Mouse (Mus musculus): Measurements from ENCODE around the gene Arhgap24. TPM values are rescaled to one million over a fixed set of nuclear protein-coding genes. Genes with fewer than 3 reads are reported as not detected.
A peak's percentile ranks its signal among the peaks of the same experiment; 100 is the strongest.

Arhgap24 gene
- polyA plus RNA-seq, 1 experiment from 2014 or later, result 3.6 TPM

DNA sequence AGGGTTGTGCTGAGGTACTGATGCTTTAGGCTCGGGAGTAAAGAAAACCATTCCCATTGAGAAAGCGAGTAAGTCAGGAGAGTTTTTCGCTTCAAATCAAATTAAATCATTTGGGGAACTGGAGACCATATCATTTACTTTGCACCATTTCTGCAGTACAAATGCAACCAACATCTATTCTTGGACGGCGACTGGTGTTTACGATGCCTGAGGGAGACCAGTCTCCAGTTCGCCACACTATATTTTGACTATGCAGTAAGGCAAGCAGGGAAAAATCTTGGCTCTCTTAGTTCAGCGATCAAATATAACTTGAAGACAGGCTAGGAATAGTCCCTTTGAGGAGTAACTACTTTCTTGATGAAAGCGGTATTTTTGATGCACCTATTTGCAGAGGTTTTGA lies 11.0 kb downstream of the Arhgap24 start:
- ATAC-seq (ENCODE audit: low read depth), result no peak

DNA sequence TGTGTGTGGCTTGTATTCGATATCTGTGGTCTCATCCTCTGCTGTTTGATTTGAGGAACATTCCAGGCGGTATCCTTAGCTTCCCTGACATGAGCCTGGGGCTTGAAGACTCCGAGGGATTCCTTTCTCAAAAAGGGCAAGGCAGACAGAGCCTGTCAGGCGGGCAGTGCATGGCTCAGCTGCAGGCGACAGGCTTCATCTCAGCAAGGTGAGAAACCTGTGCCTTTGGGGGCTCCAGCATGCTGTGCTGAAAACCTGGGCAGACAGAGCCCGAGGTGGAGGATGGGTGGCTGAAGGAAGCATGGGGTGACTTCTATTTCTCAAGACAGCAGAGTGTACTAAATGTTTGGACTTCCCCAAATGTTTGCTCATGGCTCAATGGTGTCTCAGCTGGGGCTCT lies 13.6 kb downstream of the Arhgap24 start:
- Histone ChIP-seq H3K27me3 (ENCODE audit: control insufficient read depth, insufficient read depth, low read depth, low read length) (no peaks in the 10 kb centered on the region), H3K9ac (ENCODE audit: low read depth, low read length) (no peak overlapping the region), H3K36me3 (ENCODE audit: control insufficient read depth, insufficient read depth) (no peaks in the 10 kb centered on the region), H3K27ac (ENCODE audit: low read length) (no peak overlapping the region), H3K4me3 (ENCODE audit: low read depth, low read length) (no peak overlapping the region), H3K4me2 (ENCODE audit: low read depth, low read length) (no peak overlapping the region), H3K4me1 (ENCODE audit: control insufficient read depth, low read depth, low read length) (no peaks in the 10 kb centered on the region; the same call in 1 of the 2 replicates), H3K9me3 (replicated peaks; ENCODE audit: control insufficient read depth, low read length) (no peaks in the 10 kb centered on the region)
- no peak for ATAC-seq (ENCODE audit: low read depth)
- WGBS (ENCODE audit: insufficient replicate concordance), result 40% methylated on average over 6 of the region's 6 CpGs

More for the DNA sequence above, 11.0 kb downstream of the Arhgap24 start:
- H3K4me1 ChIP-seq (ENCODE audit: control insufficient read depth, low read depth, low read length), result no peaks in the 10 kb centered on the region
- no peaks in the 10 kb centered on the region for H3K27me3 ChIP-seq (ENCODE audit: control insufficient read depth, insufficient read depth, low read depth, low read length)
- H3K9me3 ChIP-seq (replicated peaks; ENCODE audit: control insufficient read depth, low read length), result no peaks in the 10 kb centered on the region
- no peaks in the 10 kb centered on the region for H3K36me3 ChIP-seq (ENCODE audit: control insufficient read depth, insufficient read depth)
- H3K9ac ChIP-seq (ENCODE audit: low read depth, low read length), result no peak overlapping the region
- 67% methylated on average over 9 of the region's 9 CpGs for WGBS (ENCODE audit: insufficient replicate concordance)
- no peak overlapping the region for H3K4me3 ChIP-seq (ENCODE audit: low read depth, low read length)
- H3K27ac ChIP-seq (ENCODE audit: low read length), result no peak overlapping the region
- H3K4me2 ChIP-seq (ENCODE audit: low read depth, low read length), result no peak overlapping the region

GRCm38 (mm10) chr5:102497205-102497604 lies 16.0 kb downstream of the Arhgap24 start:
- ATAC-seq (ENCODE audit: low read depth), result no peak
- H3K4me2 ChIP-seq (ENCODE audit: low read depth, low read length), result no peak overlapping the region
- no peak overlapping the region for H3K9ac ChIP-seq (ENCODE audit: low read depth, low read length)
- H3K9me3 ChIP-seq (replicated peaks; ENCODE audit: control insufficient read depth, low read length), result no peaks in the 10 kb centered on the region
- no peak overlapping the region for H3K27ac ChIP-seq (ENCODE audit: low read length)
- H3K4me3 ChIP-seq (ENCODE audit: low read depth, low read length), result no peak overlapping the region
- H3K36me3 ChIP-seq (ENCODE audit: control insufficient read depth, insufficient read depth), result no peaks in the 10 kb centered on the region
- no peaks in the 10 kb centered on the region for H3K27me3 ChIP-seq (ENCODE audit: control insufficient read depth, insufficient read depth, low read depth, low read length)
- 27% methylated on average over 3 of the region's 3 CpGs for WGBS (ENCODE audit: insufficient replicate concordance)
- no peaks in the 10 kb centered on the region; the same call in 1 of the 2 replicates for H3K4me1 ChIP-seq (ENCODE audit: control insufficient read depth, low read depth, low read length)

DNA sequence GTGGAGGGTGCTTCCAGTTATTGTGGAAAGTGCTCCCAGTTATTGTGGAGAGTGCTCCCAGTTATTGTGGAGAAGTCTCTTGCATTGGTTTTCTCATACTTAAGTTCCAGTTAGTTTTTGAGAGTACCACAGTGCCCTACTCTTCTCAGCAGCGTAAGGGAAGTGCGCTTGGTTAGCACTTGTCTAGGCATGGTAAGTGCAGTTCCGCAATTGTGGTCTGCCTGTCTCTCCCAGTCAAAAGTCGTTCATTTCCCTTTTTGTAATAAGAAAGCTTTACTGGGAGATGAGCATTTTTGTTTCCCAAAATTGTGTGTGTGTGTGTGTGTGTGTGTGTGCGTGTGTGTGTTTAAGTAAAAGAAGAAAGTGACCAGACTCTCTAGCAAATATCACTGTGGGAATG lies 17.6 kb downstream of the Arhgap24 start:
- H3K4me1 ChIP-seq (ENCODE audit: control insufficient read depth, low read depth, low read length), result no peaks in the 10 kb centered on the region; the same call in 1 of the 2 replicates
- H3K27ac ChIP-seq (ENCODE audit: low read length), result no peak overlapping the region
- H3K9ac ChIP-seq (ENCODE audit: low read depth, low read length), result no peak overlapping the region
- no peaks in the 10 kb centered on the region for H3K27me3 ChIP-seq (ENCODE audit: control insufficient read depth, insufficient read depth, low read depth, low read length)
- no peaks in the 10 kb centered on the region for H3K9me3 ChIP-seq (replicated peaks; ENCODE audit: control insufficient read depth, low read length)
- 29% methylated on average over 5 of the region's 5 CpGs for WGBS (ENCODE audit: insufficient replicate concordance)
- no peak; the same call in 1 of the 2 replicates for ATAC-seq (ENCODE audit: low read depth)
- H3K36me3 ChIP-seq (ENCODE audit: control insufficient read depth, insufficient read depth), result no peaks in the 10 kb centered on the region
- H3K4me3 ChIP-seq (ENCODE audit: low read depth, low read length), result no peak overlapping the region
- no peak overlapping the region for H3K4me2 ChIP-seq (ENCODE audit: low read depth, low read length)

GRCm38 (mm10) chr5:102502333-102502732 lies 21.1 kb downstream of the Arhgap24 start:
- no peak overlapping the region for H3K9ac ChIP-seq (ENCODE audit: low read depth, low read length)
- no peak overlapping the region for H3K4me3 ChIP-seq (ENCODE audit: low read depth, low read length)
- no peaks in the 10 kb centered on the region; the same call in 1 of the 2 replicates for H3K4me1 ChIP-seq (ENCODE audit: control insufficient read depth, low read depth, low read length)
- H3K9me3 ChIP-seq (replicated peaks; ENCODE audit: control insufficient read depth, low read length), result no peaks in the 10 kb centered on the region
- no peak overlapping the region for H3K4me2 ChIP-seq (ENCODE audit: low read depth, low read length)
- H3K36me3 ChIP-seq (ENCODE audit: control insufficient read depth, insufficient read depth), result no peaks in the 10 kb centered on the region
- no peak overlapping the region for H3K27ac ChIP-seq (ENCODE audit: low read length)
- H3K27me3 ChIP-seq (ENCODE audit: control insufficient read depth, insufficient read depth, low read depth, low read length), result no peaks in the 10 kb centered on the region
- WGBS (ENCODE audit: insufficient replicate concordance), result 34% methylated on average over 2 of the region's 2 CpGs
- 0 out of 2 replicates have a peak, but pooled peaks have one; percentile 62 for ATAC-seq (ENCODE audit: low read depth)

DNA sequence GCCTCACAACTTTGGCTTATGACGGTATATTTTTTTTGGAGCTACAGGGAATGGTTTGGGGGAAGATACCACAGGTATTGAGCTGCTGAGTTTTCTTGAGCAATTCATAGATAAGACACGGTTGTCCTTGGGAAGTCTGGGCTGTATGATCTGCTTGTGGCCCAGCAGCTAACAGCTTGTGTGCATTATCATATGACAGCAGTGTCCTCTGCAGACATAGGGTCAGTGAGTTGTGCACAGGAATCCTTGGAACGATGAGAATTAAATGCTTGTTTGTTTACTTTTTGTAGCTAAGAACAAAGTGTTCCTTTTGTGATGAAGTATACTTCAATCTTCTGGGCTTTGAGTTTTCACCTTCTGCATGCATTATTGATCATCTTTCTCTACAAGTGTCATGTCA lies 21.9 kb downstream of the Arhgap24 start:
- ATAC-seq (ENCODE audit: low read depth), result no peak
- WGBS (ENCODE audit: insufficient replicate concordance), result 43% methylated on average over 3 of the region's 3 CpGs
- H3K27ac ChIP-seq (ENCODE audit: low read length), result no peak overlapping the region
- no peaks in the 10 kb centered on the region for H3K36me3 ChIP-seq (ENCODE audit: control insufficient read depth, insufficient read depth)
- no peaks in the 10 kb centered on the region for H3K9me3 ChIP-seq (replicated peaks; ENCODE audit: control insufficient read depth, low read length)
- no peaks in the 10 kb centered on the region for H3K27me3 ChIP-seq (ENCODE audit: control insufficient read depth, insufficient read depth, low read depth, low read length)
- no peak overlapping the region for H3K9ac ChIP-seq (ENCODE audit: low read depth, low read length)
- no peak overlapping the region for H3K4me2 ChIP-seq (ENCODE audit: low read depth, low read length)
- no peak overlapping the region for H3K4me3 ChIP-seq (ENCODE audit: low read depth, low read length)
- no peaks in the 10 kb centered on the region; the same call in 1 of the 2 replicates for H3K4me1 ChIP-seq (ENCODE audit: control insufficient read depth, low read depth, low read length)

DNA sequence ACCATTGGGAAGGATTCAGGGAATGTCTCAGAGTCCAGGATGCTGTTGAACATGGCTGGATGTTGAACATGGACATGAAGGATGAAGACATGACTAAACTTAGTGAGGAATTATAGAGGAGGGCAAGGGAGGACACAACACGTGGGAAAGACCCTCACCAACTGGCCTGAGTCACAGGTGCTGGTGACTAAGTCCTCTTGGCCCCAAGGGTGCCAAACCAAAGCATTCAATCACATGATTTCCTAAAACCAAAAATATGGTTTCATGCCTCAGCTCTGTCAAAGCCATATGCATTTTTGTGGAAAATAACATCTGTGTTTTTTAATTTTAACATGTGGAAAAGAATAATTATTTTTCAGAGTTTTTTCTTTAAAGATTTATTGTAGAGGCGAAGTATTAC lies 22.7 kb downstream of the Arhgap24 start:
- H3K9me3 ChIP-seq (replicated peaks; ENCODE audit: control insufficient read depth, low read length), result no peaks in the 10 kb centered on the region
- no peak overlapping the region for H3K9ac ChIP-seq (ENCODE audit: low read depth, low read length)
- no peaks in the 10 kb centered on the region; the same call in 1 of the 2 replicates for H3K4me1 ChIP-seq (ENCODE audit: control insufficient read depth, low read depth, low read length)
- WGBS (ENCODE audit: insufficient replicate concordance), result 43% methylated on average over 2 of the region's 2 CpGs
- H3K4me2 ChIP-seq (ENCODE audit: low read depth, low read length), result no peak overlapping the region
- H3K27me3 ChIP-seq (ENCODE audit: control insufficient read depth, insufficient read depth, low read depth, low read length), result no peaks in the 10 kb centered on the region
- no peak for ATAC-seq (ENCODE audit: low read depth)
- H3K27ac ChIP-seq (ENCODE audit: low read length), result no peak overlapping the region
- H3K36me3 ChIP-seq (ENCODE audit: control insufficient read depth, insufficient read depth), result no peaks in the 10 kb centered on the region
- no peak overlapping the region for H3K4me3 ChIP-seq (ENCODE audit: low read depth, low read length)

GRCm38 (mm10) chr5:102504557-102504956 lies 23.4 kb downstream of the Arhgap24 start:
- Histone ChIP-seq H3K4me1 (ENCODE audit: control insufficient read depth, low read depth, low read length) (no peaks in the 10 kb centered on the region), H3K9ac (ENCODE audit: low read depth, low read length) (no peak overlapping the region), H3K9me3 (replicated peaks; ENCODE audit: control insufficient read depth, low read length) (no peaks in the 10 kb centered on the region), H3K36me3 (ENCODE audit: control insufficient read depth, insufficient read depth) (no peaks in the 10 kb centered on the region), H3K4me2 (ENCODE audit: low read depth, low read length) (no peak overlapping the region), H3K27ac (ENCODE audit: low read length) (no peak overlapping the region), H3K4me3 (ENCODE audit: low read depth, low read length) (no peak overlapping the region), H3K27me3 (ENCODE audit: control insufficient read depth, insufficient read depth, low read depth, low read length) (no peaks in the 10 kb centered on the region)
- ATAC-seq (ENCODE audit: low read depth), result no peak
- 58% methylated on average over 4 of the region's 4 CpGs for WGBS (ENCODE audit: insufficient replicate concordance)

DNA sequence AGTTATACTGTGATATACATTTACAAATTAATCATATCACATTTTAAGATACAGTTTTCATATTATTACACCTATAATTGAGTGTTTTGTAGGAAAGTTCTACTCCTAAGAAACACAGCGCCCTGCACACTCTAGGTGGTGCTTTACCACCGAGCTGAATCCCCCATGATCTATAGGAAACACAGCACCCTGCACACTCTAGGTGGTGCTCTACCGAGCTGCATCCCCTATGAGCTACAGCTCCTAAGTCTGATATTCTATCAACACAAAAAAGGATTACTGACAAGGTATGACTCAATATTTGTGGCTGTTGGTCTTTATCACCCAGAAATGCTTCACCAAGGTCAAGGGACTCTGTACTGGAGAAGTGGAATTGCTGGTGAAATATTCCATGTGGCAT lies 27.0 kb downstream of the Arhgap24 start:
- H3K36me3 ChIP-seq (ENCODE audit: control insufficient read depth, insufficient read depth), result no peaks in the 10 kb centered on the region
- H3K4me3 ChIP-seq (ENCODE audit: low read depth, low read length), result no peak overlapping the region
- ATAC-seq (ENCODE audit: low read depth), result no peak
- WGBS (ENCODE audit: insufficient replicate concordance), result 43% methylated on average over 3 of the region's 3 CpGs
- H3K27ac ChIP-seq (ENCODE audit: low read length), result no peak overlapping the region
- H3K9me3 ChIP-seq (replicated peaks; ENCODE audit: control insufficient read depth, low read length), result no peaks in the 10 kb centered on the region
- H3K27me3 ChIP-seq (ENCODE audit: control insufficient read depth, insufficient read depth, low read depth, low read length), result no peaks in the 10 kb centered on the region
- no peaks in the 10 kb centered on the region for H3K4me1 ChIP-seq (ENCODE audit: control insufficient read depth, low read depth, low read length)
- H3K4me2 ChIP-seq (ENCODE audit: low read depth, low read length), result no peak overlapping the region
- no peak overlapping the region for H3K9ac ChIP-seq (ENCODE audit: low read depth, low read length)
